Mouse (Mus musculus) hindbrain, embryonic 10.5 days (tissue): ENCODE measurements at regions not wholly inside any gene's neighbourhood (a gene's known extent, or its start where the extent isn't known, plus 50 kb on each side); places are given as distances from the start of the nearest gene placed in this dataset.

Experiments used
- DNase-seq: peaks from one replicate; pipeline ENCODE4 v3.0.0-alpha.2; 2017; ENCODE audit warnings: low spot score
- H3K27ac ChIP-seq: fragments of 300-500 bp; sonication (generic); 2 replicates; pipeline ENCODE4 v1.5.1; 2016; ENCODE audit warnings: mild to moderate bottlenecking, moderate library complexity
- H3K27me3 ChIP-seq: fragments of 300-500 bp; sonication (generic); 2 replicates; pipeline ENCODE4 v1.6.1; 2016; ENCODE audit warnings: mild to moderate bottlenecking; ENCODE audit not compliant: poor library complexity, insufficient read depth, severe bottlenecking
- H3K36me3 ChIP-seq: fragments of 300-500 bp; sonication (generic); 2 replicates; pipeline ENCODE4 v1.6.1; 2016; ENCODE audit warnings: mild to moderate bottlenecking, moderate library complexity
- H3K4me1 ChIP-seq: fragments of 300-500 bp; sonication (generic); replicated peaks from 2 replicates; pipeline ENCODE4 v1.6.1; 2016; ENCODE audit warnings: mild to moderate bottlenecking
- H3K4me3 ChIP-seq: fragments of 300-500 bp; sonication (generic); 2 replicates; pipeline ENCODE4 v1.5.1; 2016; ENCODE audit warnings: mild to moderate bottlenecking, moderate library complexity
- H3K9me3 ChIP-seq: fragments of 300-500 bp; sonication (generic); 2 replicates; pipeline ENCODE4 v1.6.1; 2016; ENCODE audit warnings: mild to moderate bottlenecking, moderate library complexity
- WGBS: fragments of 180-500 bp; shearing (Covaris S2); methylation state at CpG from one replicate; pipeline ENCODE4 v1.1.7; 2016; 5-methylcytosine and 5-hydroxymethylcytosine counted together

GRCm38 (mm10) chr8:34392981-34393828, 281.7 kb upstream of the Gm10131 start:
- DNase-seq, result no peak
- Histone ChIP-seq H3K4me3 (no peak overlapping the region), H3K9me3 (0 out of 2 replicates have a peak, but pooled peaks cover 4% of the 10 kb centered on the region), H3K27me3 (no peaks in the 10 kb centered on the region), H3K27ac (0 out of 2 replicates have a peak overlapping the region, but pooled peaks have one; percentile 47), H3K4me1 (peaks cover 21% of the 10 kb centered on the region), H3K36me3 (no peaks in the 10 kb centered on the region)
- WGBS, result 92% methylated on average over 15 of the region's 15 CpGs

GRCm38 (mm10) chr8:34392208-34392980, 280.9 kb upstream of the Gm10131 start:
- Histone ChIP-seq H3K4me1 (peaks cover 12% of the 10 kb centered on the region), H3K36me3 (no peaks in the 10 kb centered on the region), H3K4me3 (no peak overlapping the region), H3K27me3 (no peaks in the 10 kb centered on the region), H3K9me3 (0 out of 2 replicates have a peak, but pooled peaks cover 4% of the 10 kb centered on the region), H3K27ac (peak overlapping the region; percentile 47; the same call in 1 of the 2 replicates)
- WGBS, result 69% methylated on average over 14 of the region's 14 CpGs
- no peak for DNase-seq

- Histone ChIP-seq H3K4me1 (peaks cover 5% of the 10 kb centered on the region), H3K4me3 (no peak overlapping the region), H3K27ac (peak overlapping the region; percentile 62; the same call in 1 of the 2 replicates), H3K9me3 (no peaks in the 10 kb centered on the region), H3K27me3 (0 out of 2 replicates have a peak, but pooled peaks cover 5% of the 10 kb centered on the region), H3K36me3 (no peaks in the 10 kb centered on the region)
- DNase-seq, result peak; percentile 44
- 66% methylated on average over 10 of the region's 10 CpGs for WGBS
These were observed 274.4 kb upstream of the Gm10131 start for GRCm38 (mm10) chr8:34385806-34386439.

GRCm38 (mm10) chr8:34380615-34381014, 269.1 kb upstream of the Gm10131 start:
- no peak for DNase-seq

GRCm38 (mm10) chr8:34377154-34377553, 265.6 kb upstream of the Gm10131 start:
- H3K9me3 ChIP-seq, result no peaks in the 10 kb centered on the region
- no peak overlapping the region for H3K4me3 ChIP-seq
- no peaks in the 10 kb centered on the region for H3K36me3 ChIP-seq
- peaks cover 26% of the 10 kb centered on the region for H3K4me1 ChIP-seq
- no peaks in the 10 kb centered on the region for H3K27me3 ChIP-seq
- WGBS, result 19% methylated on average over 3 of the region's 3 CpGs
- DNase-seq, result peak; percentile 48
- H3K27ac ChIP-seq, result peak overlapping the region; percentile 70

More at GRCm38 (mm10) chr8:34380615-34381014, 269.1 kb upstream of the Gm10131 start:
- Histone ChIP-seq H3K4me3 (no peak overlapping the region), H3K36me3 (no peaks in the 10 kb centered on the region), H3K4me1 (peaks cover 17% of the 10 kb centered on the region), H3K27me3 (0 out of 2 replicates have a peak, but pooled peaks cover 5% of the 10 kb centered on the region), H3K27ac (no peak overlapping the region), H3K9me3 (no peaks in the 10 kb centered on the region)
- WGBS, result 71% methylated on average over 19 of the region's 19 CpGs

- 94% methylated on average over 9 of the region's 9 CpGs for WGBS
- Histone ChIP-seq H3K9me3 (no peaks in the 10 kb centered on the region), H3K27ac (no peak overlapping the region)
These were observed 262.7 kb upstream of the Gm10131 start for GRCm38 (mm10) chr8:34374242-34374641.

GRCm38 (mm10) chr8:34372666-34372980, 261.1 kb upstream of the Gm10131 start:
- Histone ChIP-seq H3K27me3 (no peaks in the 10 kb centered on the region), H3K36me3 (no peaks in the 10 kb centered on the region), H3K9me3 (no peaks in the 10 kb centered on the region), H3K4me1 (peaks cover 30% of the 10 kb centered on the region), H3K27ac (peak overlapping the region; percentile 40; the same call in 1 of the 2 replicates), H3K4me3 (no peak overlapping the region)
- DNase-seq, result no peak
- WGBS, result 86% methylated on average over 6 of the region's 6 CpGs

More at GRCm38 (mm10) chr8:34374242-34374641, 262.7 kb upstream of the Gm10131 start:
- H3K4me3 ChIP-seq, result no peak overlapping the region
- H3K4me1 ChIP-seq, result peaks cover 32% of the 10 kb centered on the region
- no peaks in the 10 kb centered on the region for H3K27me3 ChIP-seq
- no peaks in the 10 kb centered on the region for H3K36me3 ChIP-seq
- DNase-seq, result no peak

- no peaks in the 10 kb centered on the region for H3K27me3 ChIP-seq
- no peak overlapping the region for H3K4me3 ChIP-seq
- H3K27ac ChIP-seq, result peak overlapping the region; percentile 40; the same call in 1 of the 2 replicates
- peaks cover 25% of the 10 kb centered on the region for H3K4me1 ChIP-seq
- no peaks in the 10 kb centered on the region for H3K36me3 ChIP-seq
- DNase-seq, result no peak
- WGBS, result 87% methylated on average over 17 of the region's 17 CpGs
- no peaks in the 10 kb centered on the region for H3K9me3 ChIP-seq
These were observed 260.6 kb upstream of the Gm10131 start for GRCm38 (mm10) chr8:34371973-34372665.

- WGBS, result 72% methylated on average over 5 of the region's 5 CpGs
- peaks cover 19% of the 10 kb centered on the region for H3K4me1 ChIP-seq
- no peak overlapping the region for H3K4me3 ChIP-seq
These were observed 259.9 kb upstream of the Gm10131 start for GRCm38 (mm10) chr8:34371391-34371790.

GRCm38 (mm10) chr8:34368556-34368955, 257.0 kb upstream of the Gm10131 start:
- Histone ChIP-seq H3K36me3 (no peaks in the 10 kb centered on the region), H3K9me3 (no peaks in the 10 kb centered on the region), H3K4me3 (no peak overlapping the region), H3K27ac (no peak overlapping the region), H3K4me1 (peaks cover 22% of the 10 kb centered on the region), H3K27me3 (no peaks in the 10 kb centered on the region)
- no peak for DNase-seq
- 80% methylated on average over 2 of the region's 2 CpGs for WGBS

More at GRCm38 (mm10) chr8:34371391-34371790, 259.9 kb upstream of the Gm10131 start:
- no peak overlapping the region for H3K27ac ChIP-seq
- H3K36me3 ChIP-seq, result no peaks in the 10 kb centered on the region
- no peak for DNase-seq
- H3K9me3 ChIP-seq, result no peaks in the 10 kb centered on the region
- no peaks in the 10 kb centered on the region for H3K27me3 ChIP-seq

GRCm38 (mm10) chr8:34364446-34365035, 253.0 kb upstream of the Gm10131 start:
- H3K4me1 ChIP-seq, result peaks cover 10% of the 10 kb centered on the region; the same call in 1 of the 2 replicates
- peak overlapping the region; percentile 46 for H3K27ac ChIP-seq
- 81% methylated on average over 18 of the region's 18 CpGs for WGBS
- no peaks in the 10 kb centered on the region for H3K36me3 ChIP-seq
- H3K9me3 ChIP-seq, result 0 out of 2 replicates have a peak, but pooled peaks cover 4% of the 10 kb centered on the region
- no peaks in the 10 kb centered on the region for H3K27me3 ChIP-seq
- no peak for DNase-seq
- no peak overlapping the region for H3K4me3 ChIP-seq
